Mouse (Mus musculus) frontal cortex, adult (tissue): ENCODE results near the gene Wt1.
A peak's percentile ranks its signal among the peaks of the same experiment; 100 is the strongest.

Experiments used
- ATAC-seq: cut with Nextera tagmentation; 2 replicates; pipeline ENCODE4 v1.9.2; 2017; ENCODE audit warnings: mild to moderate bottlenecking, moderate library complexity, mixed read lengths; ENCODE audit not compliant: low TSS enrichment

The Wt1 gene

DNA sequence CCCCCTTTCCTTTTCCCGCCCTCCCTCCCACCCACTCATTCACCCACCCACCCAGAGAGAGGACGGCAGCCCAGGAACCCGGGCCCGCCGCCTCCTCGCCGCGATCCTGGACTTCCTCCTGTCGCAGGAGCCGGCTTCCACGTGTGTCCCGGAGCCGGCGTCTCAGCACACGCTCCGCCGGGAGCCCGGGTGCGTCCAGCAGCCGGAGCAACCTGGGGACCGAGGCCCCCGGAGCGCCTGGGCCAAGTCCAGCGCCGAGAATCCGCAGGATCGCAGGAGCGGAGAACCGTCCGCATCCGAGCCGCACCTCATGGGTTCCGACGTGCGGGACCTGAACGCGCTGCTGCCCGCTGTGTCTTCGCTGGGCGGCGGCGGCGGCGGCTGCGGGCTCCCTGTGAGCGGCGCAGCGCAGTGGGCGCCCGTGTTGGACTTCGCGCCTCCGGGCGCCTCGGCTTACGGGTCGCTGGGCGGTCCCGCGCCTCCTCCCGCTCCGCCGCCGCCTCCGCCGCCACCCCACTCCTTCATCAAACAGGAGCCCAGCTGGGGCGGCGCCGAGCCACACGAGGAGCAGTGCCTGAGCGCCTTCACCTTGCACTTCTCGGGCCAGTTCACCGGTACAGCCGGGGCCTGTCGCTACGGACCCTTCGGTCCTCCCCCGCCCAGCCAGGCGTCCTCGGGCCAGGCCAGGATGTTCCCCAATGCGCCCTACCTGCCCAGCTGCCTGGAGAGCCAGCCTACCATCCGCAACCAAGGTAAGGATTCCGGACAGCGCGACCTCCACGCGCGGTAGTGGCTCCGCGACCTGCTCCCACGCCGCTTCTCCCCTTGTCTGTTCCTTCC, 582 bp downstream of the Wt1 start:
- no peak for ATAC-seq

DNA sequence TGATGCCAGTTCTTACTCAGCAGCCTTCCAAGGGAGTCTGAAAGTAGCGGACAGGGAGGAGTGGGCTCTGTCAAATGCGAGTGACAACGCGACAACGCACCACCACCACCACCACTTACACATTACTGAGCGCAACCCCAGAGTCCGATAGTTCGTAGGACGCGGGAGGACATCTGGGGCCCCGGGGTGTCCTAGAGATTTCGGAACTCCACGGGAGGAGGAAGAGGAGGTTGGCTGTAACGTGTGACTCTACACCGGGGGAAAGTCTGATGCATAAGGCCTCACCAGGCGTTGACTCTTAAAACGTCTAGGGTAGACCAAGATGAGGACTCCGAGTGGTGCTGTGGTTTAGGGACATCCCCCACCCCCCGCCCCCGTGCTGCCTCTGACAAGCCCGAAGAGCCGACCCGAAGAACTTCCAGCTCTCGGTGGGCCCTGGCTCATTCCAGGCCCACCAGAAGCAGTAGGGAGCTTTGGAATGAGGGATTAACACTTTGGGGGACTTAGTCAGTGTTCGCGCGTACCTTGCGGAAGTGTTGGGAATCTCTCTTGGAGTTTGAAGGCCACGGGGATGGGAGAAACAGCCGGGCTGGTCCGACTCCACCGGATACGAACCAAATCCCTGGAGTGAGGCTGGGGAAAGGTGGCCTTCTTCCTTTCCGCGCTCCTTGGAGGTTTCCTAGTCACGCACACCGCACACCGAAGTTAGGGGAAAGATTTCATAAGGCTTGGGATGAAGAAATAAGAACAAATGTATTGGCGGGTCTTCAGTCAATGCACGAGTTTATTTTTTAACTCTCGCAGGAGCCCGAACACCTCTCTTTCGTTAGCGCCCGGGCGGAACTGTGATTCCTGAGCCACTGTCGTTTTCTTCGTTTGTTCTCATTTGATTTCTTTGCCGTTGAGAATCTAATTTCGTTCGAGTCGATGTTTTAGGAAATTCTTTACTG, 1.5 kb downstream of the Wt1 start:
- ATAC-seq, result no peak

GRCm38 (mm10) chr2:105128564-105128963, 2.2 kb downstream of the Wt1 start:
- no peak for ATAC-seq

DNA sequence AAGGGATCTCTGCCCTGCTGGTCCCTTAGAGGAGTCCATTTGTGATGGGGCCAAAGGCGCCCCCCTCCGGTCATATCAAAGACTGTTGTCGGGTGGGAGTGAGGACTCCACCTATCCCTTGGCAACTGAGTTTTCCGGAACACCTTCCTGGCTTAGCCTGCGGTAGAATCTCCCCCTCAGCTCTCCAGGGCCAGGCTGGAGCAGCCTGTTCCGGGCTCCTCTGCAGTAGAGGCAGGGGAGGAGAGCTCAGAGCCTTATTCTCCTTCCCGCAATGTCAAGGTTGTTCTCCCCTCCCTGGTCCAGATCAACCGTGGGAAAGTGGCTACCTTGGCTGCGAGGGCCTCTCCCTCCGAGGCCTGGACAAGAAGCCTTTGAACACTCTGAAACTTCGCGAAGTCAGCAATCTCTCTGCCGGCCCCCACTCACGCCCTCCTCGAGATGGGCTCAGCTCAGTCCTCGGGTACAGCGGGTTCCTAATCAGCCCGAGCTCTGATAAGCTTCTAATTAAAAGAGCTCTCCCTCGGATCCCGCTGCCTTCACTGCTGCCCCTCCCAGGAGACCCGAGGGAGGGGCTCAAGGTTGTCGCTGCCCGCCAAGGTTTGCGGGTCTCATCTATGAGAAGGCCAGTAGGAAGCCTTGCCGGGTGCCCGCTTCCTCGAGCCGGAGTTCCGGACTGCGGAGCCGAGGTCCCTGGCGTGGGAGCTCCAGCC, 4.2 kb downstream of the Wt1 start:
- no peak for ATAC-seq

GRCm38 (mm10) chr2:105131061-105131810, 4.9 kb downstream of the Wt1 start:
- no peak for ATAC-seq

- ATAC-seq, result no peak
Observed at GRCm38 (mm10) chr2:105131811-105132100, 5.4 kb downstream of the Wt1 start.

- ATAC-seq, result no peak
Observed at GRCm38 (mm10) chr2:105132300-105132699, 6.0 kb downstream of the Wt1 start.

DNA sequence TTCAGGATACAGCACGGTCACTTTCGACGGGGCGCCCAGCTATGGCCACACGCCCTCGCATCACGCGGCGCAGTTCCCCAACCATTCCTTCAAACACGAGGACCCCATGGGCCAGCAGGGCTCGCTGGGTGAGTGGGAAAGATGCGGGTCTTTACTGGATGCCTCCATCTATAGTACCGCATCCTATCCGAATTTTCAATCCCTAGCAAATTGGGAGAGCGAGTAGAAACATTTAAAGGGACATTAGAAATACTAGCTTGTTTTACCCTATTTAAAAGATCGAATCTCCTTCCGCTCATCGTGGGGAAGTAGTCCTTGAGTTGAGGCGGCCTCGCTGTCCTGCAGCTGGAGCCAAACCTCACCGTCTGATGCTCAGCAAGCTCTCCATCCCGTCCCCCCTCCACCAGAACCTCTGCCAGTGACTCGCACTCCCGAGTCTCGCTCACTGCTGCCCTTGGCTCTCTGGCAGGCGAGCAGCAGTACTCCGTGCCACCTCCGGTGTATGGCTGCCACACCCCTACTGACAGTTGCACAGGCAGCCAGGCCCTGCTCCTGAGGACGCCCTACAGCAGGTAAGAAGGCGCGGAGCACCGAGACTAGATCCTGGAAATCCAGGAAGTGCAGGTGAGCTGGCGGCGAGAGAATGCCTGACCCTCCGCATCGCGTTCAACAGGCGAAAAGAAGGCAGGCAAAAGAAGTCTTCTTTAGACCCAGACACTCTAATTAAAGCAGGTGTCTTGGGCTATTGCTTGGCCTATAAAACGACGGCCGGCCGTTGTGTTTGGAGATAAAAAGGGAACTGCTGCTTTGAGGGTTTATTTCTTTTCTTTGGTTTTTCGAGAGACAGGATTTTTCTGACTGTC, 6.8 kb downstream of the Wt1 start:
- ATAC-seq, result no peak

DNA sequence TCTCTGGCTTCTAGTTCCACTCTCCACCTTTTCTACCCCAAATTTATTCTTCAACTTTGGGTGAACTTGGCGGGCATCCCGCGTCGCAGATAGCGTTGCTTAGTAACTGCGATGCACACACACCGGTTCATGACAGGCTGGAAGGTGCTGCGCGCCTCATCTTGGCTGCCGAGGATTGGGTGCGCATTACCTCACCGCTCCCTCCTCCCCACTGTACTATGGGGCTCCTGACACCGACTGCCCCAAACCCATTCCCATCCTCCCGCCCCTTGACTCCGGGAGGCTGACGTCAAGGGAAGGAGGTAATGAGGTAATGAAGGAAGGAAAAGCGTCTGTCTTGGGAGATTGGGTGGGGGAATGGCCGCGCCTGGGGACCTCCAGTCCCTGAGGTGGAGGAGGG, 8.0 kb downstream of the Wt1 start:
- no peak for ATAC-seq

- no peak for ATAC-seq
Observed at GRCm38 (mm10) chr2:105139471-105139870, 13.1 kb downstream of the Wt1 start.

GRCm38 (mm10) chr2:105141371-105141770, 15.0 kb downstream of the Wt1 start:
- ATAC-seq, result no peak

DNA sequence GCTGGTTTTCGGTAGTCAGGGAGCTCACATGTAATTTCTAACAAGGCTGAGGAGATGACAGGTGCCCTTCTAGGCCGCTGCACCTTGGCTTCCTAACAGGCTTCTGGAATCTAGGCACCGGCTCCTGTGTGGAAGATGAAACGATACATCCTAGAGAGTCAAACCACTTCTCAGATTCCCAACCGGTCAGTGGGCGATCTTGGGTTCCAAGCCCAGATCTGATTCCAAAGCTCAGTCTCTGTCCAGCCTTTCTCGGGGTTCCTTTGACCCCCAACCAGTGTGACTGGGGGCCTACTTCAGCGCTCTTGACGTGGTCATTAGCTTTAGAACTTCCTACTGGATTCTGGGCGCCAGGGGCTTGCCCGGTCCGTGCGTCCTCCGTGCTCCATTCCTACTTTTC, 17.4 kb downstream of the Wt1 start:
- ATAC-seq, result no peak

- ATAC-seq, result peak; percentile 98
Observed at GRCm38 (mm10) chr2:105151544-105151943, 25.2 kb downstream of the Wt1 start.

DNA sequence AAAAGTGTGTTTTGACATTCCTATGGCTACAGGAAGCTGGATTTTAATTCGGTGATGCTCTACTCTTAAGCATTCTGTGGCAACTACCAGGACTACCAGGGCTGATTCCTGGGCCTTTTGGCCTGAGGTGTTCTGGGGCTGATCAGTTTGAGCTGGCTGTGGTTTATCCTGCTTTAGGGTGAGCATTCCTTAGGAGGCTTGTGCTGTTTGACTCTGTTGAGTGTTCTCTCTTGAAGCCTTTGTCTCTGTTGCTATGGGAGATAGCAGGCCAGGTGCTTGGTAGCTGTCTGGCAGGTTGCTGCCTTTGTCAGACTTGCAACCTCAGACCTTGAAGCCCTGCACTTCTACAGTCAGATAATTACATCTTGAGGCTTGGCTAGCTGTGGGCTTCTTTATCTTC, 26.7 kb downstream of the Wt1 start:
- no peak for ATAC-seq

- ATAC-seq, result no peak
Observed at GRCm38 (mm10) chr2:105160949-105161348, 34.6 kb downstream of the Wt1 start.

GRCm38 (mm10) chr2:105162763-105163162, 36.4 kb downstream of the Wt1 start:
- no peak for ATAC-seq

- ATAC-seq, result no peak
Observed at GRCm38 (mm10) chr2:105168137-105168536, 41.8 kb downstream of the Wt1 start.

DNA sequence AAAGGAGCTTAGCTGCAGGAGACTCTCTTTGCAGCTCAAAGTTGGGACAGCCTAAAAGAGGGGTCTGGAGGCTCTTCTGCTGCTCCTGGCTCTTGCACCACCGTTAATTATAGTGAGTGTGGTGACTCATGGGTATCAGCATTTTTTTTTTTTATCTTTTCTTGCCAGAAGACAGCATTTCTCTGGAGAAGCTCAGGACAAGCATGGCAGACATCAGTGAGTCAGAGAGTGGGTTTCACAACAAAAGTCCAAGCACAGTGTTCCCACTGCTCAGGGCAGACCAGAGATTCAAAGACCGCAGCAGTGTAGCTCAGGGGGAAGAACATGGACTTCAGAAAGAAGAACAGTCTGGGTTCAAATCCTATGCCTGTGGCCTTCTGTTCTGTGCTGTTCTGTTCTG, 47.9 kb downstream of the Wt1 start:
- no peak for ATAC-seq

GRCm38 (mm10) chr2:105178871-105179270, 52.5 kb downstream of the Wt1 start:
- no peak for ATAC-seq

GRCm38 (mm10) chr2:105182501-105182900, 56.2 kb downstream of the Wt1 start:
- ATAC-seq, result no peak

DNA sequence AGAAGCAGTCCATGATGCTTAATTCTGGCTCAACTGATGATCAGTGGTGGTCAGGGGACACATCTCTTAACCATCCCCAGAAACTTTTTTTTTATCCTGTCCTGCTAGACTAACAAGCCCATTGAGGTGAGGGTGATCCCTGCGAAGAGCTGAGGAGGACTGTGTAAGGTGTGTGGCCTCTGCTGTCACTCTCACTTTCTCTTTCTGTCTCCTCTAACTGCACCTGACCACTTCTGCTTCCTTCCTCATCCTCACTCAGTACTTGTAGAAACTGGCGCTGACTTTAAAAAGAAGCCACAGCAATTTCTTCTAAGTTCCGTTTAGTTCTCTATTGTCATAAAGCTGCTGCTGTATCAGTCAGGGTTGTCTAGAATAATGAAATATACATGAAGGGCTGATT, 58.8 kb downstream of the Wt1 start:
- ATAC-seq, result no peak
